Mouse (Mus musculus) spleen, adult 2 months (tissue): ENCODE data around the gene Brat1.

Experiments used
- CTCF ChIP-seq: fragments of 200-500 bp; IDR thresholded peaks from 2 replicates; pipeline ENCODE4 v1.5.1; 2011; ENCODE audit warnings: mild to moderate bottlenecking, inconsistent platforms; ENCODE audit not compliant: insufficient read depth, insufficient read length, insufficient replicate concordance; ENCODE audit errors: extremely low read depth
- POLR2A ChIP-seq: fragments of 200-500 bp; IDR thresholded peaks from 2 replicates; pipeline ENCODE4 v1.6.1; 2011; ENCODE audit warnings: low read depth, low read length, inconsistent platforms

DNA sequence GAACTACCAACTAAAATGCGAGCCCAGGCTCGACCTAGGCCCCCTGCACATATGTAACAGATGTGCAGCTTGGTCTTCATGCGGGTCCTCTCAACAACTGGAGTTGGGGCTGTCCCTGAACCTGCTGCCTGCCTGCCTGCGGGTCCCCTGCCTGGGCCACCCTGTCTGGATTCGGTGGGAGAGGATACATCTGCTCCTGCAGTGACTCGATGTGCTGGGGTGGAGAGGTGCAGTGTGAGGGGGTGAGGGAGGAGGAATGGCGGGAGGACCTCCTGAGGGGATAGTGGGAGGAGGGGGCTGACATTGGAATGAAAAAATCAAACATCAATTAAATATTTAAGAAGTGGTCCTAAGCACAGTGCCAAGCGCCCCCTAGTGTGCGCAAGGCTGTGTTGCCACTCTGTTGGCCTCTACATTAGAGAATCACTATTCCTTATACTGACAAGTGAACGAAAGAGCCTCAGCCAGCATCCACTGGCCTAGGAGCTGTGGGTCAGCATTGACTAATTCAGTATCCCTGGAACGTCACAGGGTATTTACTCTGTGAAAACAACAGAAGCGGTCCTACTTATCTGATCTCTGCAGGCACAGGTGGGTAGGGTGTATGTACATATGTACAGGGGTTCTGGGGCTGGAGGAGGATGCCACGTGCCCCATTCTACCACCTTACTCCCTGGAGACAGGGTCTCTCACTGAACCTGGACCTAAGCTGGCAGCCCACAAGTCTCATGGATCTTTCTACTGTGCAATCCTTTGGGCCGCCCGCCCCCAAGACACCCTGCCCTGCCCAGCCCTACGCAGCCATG is 20.3 kb upstream of the Brat1 start:
- peak; percentile 79; the same call in 1 of the 2 replicates for TF ChIP-seq CTCF
- TF ChIP-seq POLR2A: no peak
